Mouse (Mus musculus) CD4-positive helper T cell, adult 2 months (primary cell): ENCODE data around the gene B3galt4.
A peak's percentile ranks its signal among the peaks of the same experiment; 100 is the strongest.
"Not testable (repeated sequence)": the region's sequence is repeated elsewhere in the genome, so short reads cannot be mapped to it uniquely, and the experiment has no call there.

Experiments
- DNase-seq: peaks from one replicate; pipeline ENCODE4 v3.0.0-alpha.2; 2012; ENCODE audit warnings: low read depth, missing footprints, low spot score

B3galt4 gene

GRCm38 (mm10) chr17:33904835-33905234 is 46.5 kb downstream of the B3galt4 start, which contains the start of gene Platr17:
Gene Platr17 (plus strand): TSS chr17:33905135.
- not testable (repeated sequence) for DNase-seq

- not testable (repeated sequence) for DNase-seq
These were observed 47.2 kb downstream of the B3galt4 start for GRCm38 (mm10) chr17:33903911-33904651.

GRCm38 (mm10) chr17:33902491-33902890 is 48.8 kb downstream of the B3galt4 start:
- peak; percentile 64 for DNase-seq

- no peak for DNase-seq
These were observed 49.2 kb downstream of the B3galt4 start for GRCm38 (mm10) chr17:33902079-33902478.

- no peak for DNase-seq
These were observed 49.6 kb downstream of the B3galt4 start for GRCm38 (mm10) chr17:33901653-33902052.

GRCm38 (mm10) chr17:33900989-33901314 is 50.3 kb downstream of the B3galt4 start:
- no peak for DNase-seq

GRCm38 (mm10) chr17:33900281-33900988 is 50.9 kb downstream of the B3galt4 start:
- DNase-seq: no peak
